Mouse (Mus musculus): ENCODE results near the gene Hist1h1t.

DNA sequence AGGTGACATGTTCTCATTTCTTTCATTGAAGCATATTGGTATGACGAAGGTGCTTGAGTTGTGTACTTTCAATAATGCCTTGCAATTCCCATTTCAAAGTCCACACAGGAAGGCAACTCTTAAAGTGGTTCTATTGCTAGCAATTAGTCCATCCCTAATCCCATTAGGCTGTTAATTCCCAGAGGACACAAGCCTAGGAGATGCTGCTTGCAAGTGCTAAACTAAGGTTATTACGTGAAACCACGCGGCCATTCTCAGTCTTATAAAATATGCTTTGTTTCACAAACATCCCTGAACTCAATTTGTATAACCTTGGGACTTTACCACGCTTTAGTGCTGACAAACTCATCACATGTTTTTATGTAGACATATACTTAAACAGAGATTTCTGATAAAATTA is 41.5 kb downstream of the Hist1h1t start:
- TF ChIP-seq POLR2A (IDR thresholded peaks at IDR 0.05; ENCODE audit: borderline replicate concordance, insufficient read depth, low read length) (no peak), CTCF (IDR thresholded peaks at IDR 0.05; ENCODE audit: borderline replicate concordance, insufficient read depth, low read depth, low read length) (no peak)
